Mouse (Mus musculus) megakaryocyte, embryonic 14.5 days (primary cell): ENCODE measurements at regions not wholly inside any gene's neighbourhood (a gene's known extent, or its start where the extent isn't known, plus 50 kb on each side); places are given as distances from the start of the nearest gene placed in this dataset.

Experiments
- H3K27me3 ChIP-seq: replicated peaks from 2 replicates; pipeline ENCODE3; 2012; ENCODE audit warnings: inconsistent platforms
- H3K36me3 ChIP-seq: replicated peaks from 2 replicates; pipeline ENCODE3; 2012; ENCODE audit warnings: low read length, inconsistent platforms, mixed read lengths
- H3K4me1 ChIP-seq: 2 replicates; pipeline ENCODE4 v1.6.1; 2012; ENCODE audit warnings: inconsistent platforms
- H3K4me3 ChIP-seq: replicated peaks from 2 replicates; pipeline ENCODE3; 2012; ENCODE audit warnings: moderate library complexity, mild to moderate bottlenecking, inconsistent platforms
- H3K9me3 ChIP-seq: 2 replicates; pipeline ENCODE4 v1.6.1; 2012; ENCODE audit warnings: inconsistent platforms
- FLI1 ChIP-seq: IDR thresholded peaks from 2 replicates; pipeline ENCODE4 v1.6.1; 2012; ENCODE audit warnings: low read length, inconsistent platforms, mixed read lengths
- GATA1 ChIP-seq: IDR thresholded peaks from 3 replicates; pipeline ENCODE4 v1.6.1; 2012; ENCODE audit warnings: mixed read lengths, low read length, inconsistent platforms, borderline replicate concordance

- Histone ChIP-seq H3K4me1 (peaks cover 8% of the 10 kb centered on the region), H3K4me3 (no peak overlapping the region), H3K9me3 (no peaks in the 10 kb centered on the region), H3K27me3 (no peaks in the 10 kb centered on the region), H3K36me3 (no peaks in the 10 kb centered on the region)
- TF ChIP-seq FLI1 (no peak), GATA1 (no peak)
These were observed 1135.4 kb upstream of the Lrrc6 start for GRCm38 (mm10) chr15:67636155-67636554.

- Histone ChIP-seq H3K4me1 (no peaks in the 10 kb centered on the region), H3K36me3 (no peaks in the 10 kb centered on the region), H3K9me3 (peaks cover 3% of the 10 kb centered on the region), H3K27me3 (no peaks in the 10 kb centered on the region), H3K4me3 (no peak overlapping the region)
- TF ChIP-seq GATA1 (no peak), FLI1 (no peak)
These were observed 1126.1 kb upstream of the Lrrc6 start for GRCm38 (mm10) chr15:67626704-67627287.

- TF ChIP-seq FLI1 (no peak), GATA1 (no peak)
- no peaks in the 10 kb centered on the region for H3K9me3 ChIP-seq
- no peaks in the 10 kb centered on the region for H3K27me3 ChIP-seq
- no peak overlapping the region for H3K4me3 ChIP-seq
- no peaks in the 10 kb centered on the region for H3K4me1 ChIP-seq
- H3K36me3 ChIP-seq, result no peaks in the 10 kb centered on the region
These were observed 1111.2 kb upstream of the Lrrc6 start for GRCm38 (mm10) chr15:67611896-67612295.

GRCm38 (mm10) chr15:67598426-67598825, 1097.7 kb upstream of the Lrrc6 start:
- H3K4me1 ChIP-seq, result no peaks in the 10 kb centered on the region
- peaks cover 2% of the 10 kb centered on the region for H3K27me3 ChIP-seq
- H3K36me3 ChIP-seq, result no peaks in the 10 kb centered on the region
- no peak for TF ChIP-seq FLI1
- TF ChIP-seq GATA1, result no peak
- H3K4me3 ChIP-seq, result no peak overlapping the region
- peaks cover 3% of the 10 kb centered on the region; the same call in 1 of the 2 replicates for H3K9me3 ChIP-seq

- no peaks in the 10 kb centered on the region for H3K36me3 ChIP-seq
- no peaks in the 10 kb centered on the region for H3K4me1 ChIP-seq
- no peak for TF ChIP-seq FLI1
- no peak for TF ChIP-seq GATA1
- no peaks in the 10 kb centered on the region for H3K27me3 ChIP-seq
- H3K9me3 ChIP-seq, result no peaks in the 10 kb centered on the region
- no peak overlapping the region for H3K4me3 ChIP-seq
These were observed 1075.9 kb upstream of the Lrrc6 start for GRCm38 (mm10) chr15:67576581-67576980.

GRCm38 (mm10) chr15:67571614-67572013, 1070.9 kb upstream of the Lrrc6 start:
- no peak overlapping the region for H3K4me3 ChIP-seq
- H3K27me3 ChIP-seq, result no peaks in the 10 kb centered on the region
- TF ChIP-seq FLI1 (no peak), GATA1 (no peak)
- 0 out of 2 replicates have a peak, but pooled peaks cover 3% of the 10 kb centered on the region for H3K9me3 ChIP-seq
- no peaks in the 10 kb centered on the region for H3K4me1 ChIP-seq
- no peaks in the 10 kb centered on the region for H3K36me3 ChIP-seq

- Histone ChIP-seq H3K9me3 (no peaks in the 10 kb centered on the region), H3K27me3 (no peaks in the 10 kb centered on the region), H3K4me1 (no peaks in the 10 kb centered on the region), H3K4me3 (no peak overlapping the region), H3K36me3 (no peaks in the 10 kb centered on the region)
- no peak for TF ChIP-seq GATA1
- TF ChIP-seq FLI1, result no peak
These were observed 1056.6 kb upstream of the Lrrc6 start for GRCm38 (mm10) chr15:67557304-67557703.

- Histone ChIP-seq H3K9me3 (no peaks in the 10 kb centered on the region), H3K27me3 (no peaks in the 10 kb centered on the region), H3K4me1 (no peaks in the 10 kb centered on the region), H3K4me3 (no peak overlapping the region), H3K36me3 (no peaks in the 10 kb centered on the region)
- TF ChIP-seq GATA1, result no peak
- TF ChIP-seq FLI1, result no peak
These were observed 1051.2 kb upstream of the Lrrc6 start for GRCm38 (mm10) chr15:67551911-67552310.

GRCm38 (mm10) chr15:67546896-67547400, 1046.2 kb upstream of the Lrrc6 start:
- Histone ChIP-seq H3K27me3 (no peaks in the 10 kb centered on the region), H3K36me3 (no peaks in the 10 kb centered on the region), H3K9me3 (no peaks in the 10 kb centered on the region), H3K4me1 (no peaks in the 10 kb centered on the region), H3K4me3 (no peak overlapping the region)
- no peak for TF ChIP-seq GATA1
- no peak for TF ChIP-seq FLI1

- H3K4me1 ChIP-seq, result no peaks in the 10 kb centered on the region
- H3K9me3 ChIP-seq, result no peaks in the 10 kb centered on the region
- TF ChIP-seq GATA1 (no peak), FLI1 (no peak)
- H3K36me3 ChIP-seq, result no peaks in the 10 kb centered on the region
- H3K4me3 ChIP-seq, result no peak overlapping the region
- no peaks in the 10 kb centered on the region for H3K27me3 ChIP-seq
These were observed 1045.0 kb upstream of the Lrrc6 start for GRCm38 (mm10) chr15:67545745-67546144.

GRCm38 (mm10) chr15:67513722-67514121, 1013.0 kb upstream of the Lrrc6 start:
- Histone ChIP-seq H3K4me1 (peaks cover 6% of the 10 kb centered on the region; the same call in 1 of the 2 replicates), H3K4me3 (no peak overlapping the region), H3K36me3 (no peaks in the 10 kb centered on the region), H3K27me3 (no peaks in the 10 kb centered on the region), H3K9me3 (no peaks in the 10 kb centered on the region)
- TF ChIP-seq FLI1, result no peak
- TF ChIP-seq GATA1, result no peak
